Mouse (Mus musculus) spleen, adult 2 months (tissue): ENCODE measurements around the gene Otud7b. TPM values are rescaled to one million over a fixed set of nuclear protein-coding genes. Genes with fewer than 3 reads are reported as not detected.
A peak's percentile ranks its signal among the peaks of the same experiment; 100 is the strongest.

Experiments
- DNase-seq, 2 experiments: peaks; one replicate each; pipeline versions ENCODE4 v3.0.0 to v3.0.0-alpha.2; 2012 to 2021; ENCODE audit warnings: low spot score in 2 of 2, low read depth in 1 of 2
- H3K27ac ChIP-seq: fragments of 200-500 bp; 2 replicates; pipeline ENCODE4 v1.5.1; 2012; ENCODE audit warnings: low read length, inconsistent platforms; ENCODE audit not compliant: insufficient read depth
- H3K27me3 ChIP-seq: fragments of 200-500 bp; 2 replicates; pipeline ENCODE4 v1.6.1; 2012; ENCODE audit warnings: mild to moderate bottlenecking, moderate library complexity, low read length, inconsistent platforms; ENCODE audit not compliant: control insufficient read depth, insufficient read depth
- H3K36me3 ChIP-seq: fragments of 200-500 bp; 2 replicates; pipeline ENCODE4 v1.6.1; 2012; ENCODE audit warnings: mild to moderate bottlenecking, low read length, inconsistent platforms; ENCODE audit not compliant: control insufficient read depth, insufficient read depth
- H3K4me1 ChIP-seq: fragments of 200-500 bp; 2 replicates; pipeline ENCODE4 v1.6.1; 2011; ENCODE audit warnings: inconsistent platforms; ENCODE audit not compliant: control insufficient read depth, insufficient read depth, insufficient read length
- H3K4me3 ChIP-seq: fragments of 200-500 bp; 2 replicates; pipeline ENCODE4 v1.5.1; 2011; ENCODE audit warnings: mild to moderate bottlenecking, inconsistent platforms; ENCODE audit not compliant: insufficient read depth, insufficient read length; ENCODE audit errors: extremely low read depth
- CTCF ChIP-seq: fragments of 200-500 bp; IDR thresholded peaks from 2 replicates; pipeline ENCODE4 v1.5.1; 2011; ENCODE audit warnings: mild to moderate bottlenecking, inconsistent platforms; ENCODE audit not compliant: insufficient read depth, insufficient read length, insufficient replicate concordance; ENCODE audit errors: extremely low read depth
- POLR2A ChIP-seq: fragments of 200-500 bp; IDR thresholded peaks from 2 replicates; pipeline ENCODE4 v1.6.1; 2011; ENCODE audit warnings: low read depth, low read length, inconsistent platforms
- WGBS: fragments of 180-500 bp; shearing (Covaris S2); methylation state at CpG from one replicate; pipeline ENCODE4 v1.1.7; 2018; 5-methylcytosine and 5-hydroxymethylcytosine counted together
- polyA plus RNA-seq: library from polyadenylated mRNA; depleted of rRNA; stranded (reverse); fragments of >200 nt; gene quantifications from 2 replicates; pipeline ENCODE4 v1.2.3, GENCODE M21; 2012

Gene Otud7b
- polyA plus RNA-seq, 1 experiment: 11.1 TPM

- TF ChIP-seq CTCF (no peak), POLR2A (no peak)
Measured at GRCm38 (mm10) chr3:96105232-96105747, 963 bp downstream of the Otud7b start.

GRCm38 (mm10) chr3:96106151-96106550, 1.8 kb downstream of the Otud7b start:
- H3K36me3 ChIP-seq: peaks cover 1% of the 10 kb centered on the region; the same call in 1 of the 2 replicates
- peaks cover 3% of the 10 kb centered on the region; the same call in 1 of the 2 replicates for H3K4me1 ChIP-seq
- 89% methylated on average over 4 of the region's 4 CpGs for WGBS
- no peaks in the 10 kb centered on the region for H3K27me3 ChIP-seq
- DNase-seq: no peak
- H3K4me3 ChIP-seq: no peak overlapping the region
- TF ChIP-seq CTCF (no peak), POLR2A (no peak)
- H3K27ac ChIP-seq: no peak overlapping the region

More at GRCm38 (mm10) chr3:96105232-96105747, 963 bp downstream of the Otud7b start:
- DNase-seq: peak; percentile 13 to 74
- 5% methylated on average over 10 of the region's 10 CpGs for WGBS
- H3K4me1 ChIP-seq: peaks cover 3% of the 10 kb centered on the region; the same call in 1 of the 2 replicates
- peaks cover 1% of the 10 kb centered on the region; the same call in 1 of the 2 replicates for H3K36me3 ChIP-seq
- peak overlapping the region; percentile 94 for H3K27ac ChIP-seq
- H3K27me3 ChIP-seq: no peaks in the 10 kb centered on the region
- peak overlapping the region; percentile 97; the same call in 1 of the 2 replicates for H3K4me3 ChIP-seq

- no peak overlapping the region for H3K27ac ChIP-seq
- H3K4me3 ChIP-seq: no peak overlapping the region
- no peak for DNase-seq
- 96% methylated on average over 3 of the region's 3 CpGs for WGBS
- H3K4me1 ChIP-seq: peaks cover 3% of the 10 kb centered on the region; the same call in 1 of the 2 replicates
- TF ChIP-seq POLR2A (no peak), CTCF (no peak)
- H3K27me3 ChIP-seq: no peaks in the 10 kb centered on the region
- H3K36me3 ChIP-seq: peaks cover 1% of the 10 kb centered on the region; the same call in 1 of the 2 replicates
Measured at GRCm38 (mm10) chr3:96108315-96108714, 4.0 kb downstream of the Otud7b start.

GRCm38 (mm10) chr3:96113251-96113650, 8.9 kb downstream of the Otud7b start:
- Histone ChIP-seq H3K27me3 (no peaks in the 10 kb centered on the region), H3K27ac (no peak overlapping the region), H3K36me3 (peaks cover 2% of the 10 kb centered on the region; the same call in 1 of the 2 replicates), H3K4me3 (no peak overlapping the region), H3K4me1 (peaks cover 2% of the 10 kb centered on the region; the same call in 1 of the 2 replicates)
- TF ChIP-seq CTCF: no peak
- TF ChIP-seq POLR2A: no peak
- 83% methylated on average over 3 of the region's 3 CpGs for WGBS
- DNase-seq: no peak

GRCm38 (mm10) chr3:96118142-96118541, 13.8 kb downstream of the Otud7b start:
- Histone ChIP-seq H3K27ac (no peak overlapping the region), H3K36me3 (peaks cover 1% of the 10 kb centered on the region; the same call in 1 of the 2 replicates), H3K4me1 (peaks cover 4% of the 10 kb centered on the region; the same call in 1 of the 2 replicates), H3K4me3 (no peak overlapping the region), H3K27me3 (no peaks in the 10 kb centered on the region)
- TF ChIP-seq CTCF: no peak
- no peak for TF ChIP-seq POLR2A
- 16% methylated on average over 2 of the region's 2 CpGs for WGBS
- DNase-seq: no peak

- WGBS: 55% methylated on average over 2 of the region's 2 CpGs
- H3K4me1 ChIP-seq: peaks cover 4% of the 10 kb centered on the region; the same call in 1 of the 2 replicates
- H3K27ac ChIP-seq: no peak overlapping the region
- 0 out of 2 replicates have a peak, but pooled peaks cover 1% of the 10 kb centered on the region for H3K36me3 ChIP-seq
- no peak for DNase-seq
- no peaks in the 10 kb centered on the region for H3K27me3 ChIP-seq
- no peak overlapping the region for H3K4me3 ChIP-seq
- TF ChIP-seq CTCF: no peak
- no peak for TF ChIP-seq POLR2A
Measured at GRCm38 (mm10) chr3:96118702-96119101, 14.4 kb downstream of the Otud7b start.

GRCm38 (mm10) chr3:96124235-96124634, 19.9 kb downstream of the Otud7b start:
- 86% methylated on average over 5 of the region's 5 CpGs for WGBS
- Histone ChIP-seq H3K27me3 (no peaks in the 10 kb centered on the region), H3K4me3 (no peak overlapping the region), H3K27ac (no peak overlapping the region), H3K36me3 (no peaks in the 10 kb centered on the region), H3K4me1 (no peaks in the 10 kb centered on the region)
- no peak for TF ChIP-seq CTCF
- TF ChIP-seq POLR2A: no peak
- no peak for DNase-seq
